Mouse (Mus musculus) myocyte (in vitro differentiated cells): ENCODE results near the gene Casz1. TPM values are rescaled to one million over a fixed set of nuclear protein-coding genes. Genes with fewer than 3 reads are reported as not detected.

Experiments
- H3K27me3 ChIP-seq: one replicate; pipeline ENCODE4 v1.6.1; 2011; ENCODE audit not compliant: control insufficient read depth, insufficient read depth, insufficient read length
- H3K36me3 ChIP-seq: one replicate; pipeline ENCODE4 v1.6.1; 2011; ENCODE audit not compliant: control insufficient read depth, insufficient read depth
- H3K4me2 ChIP-seq: one replicate; pipeline ENCODE4 v1.6.1; 2011; ENCODE audit warnings: low read depth, control low read depth
- H3K4me3 ChIP-seq: one replicate; pipeline ENCODE4 v1.5.1; 2011; ENCODE audit warnings: mild to moderate bottlenecking, control low read depth, moderate library complexity
- H3K79me2 ChIP-seq: one replicate; pipeline ENCODE4 v1.6.1; 2011; ENCODE audit not compliant: control insufficient read depth, insufficient read depth
- H3ac ChIP-seq: one replicate; pipeline ENCODE4 v1.6.1; 2011; ENCODE audit not compliant: control insufficient read depth, insufficient read length
- CEBPB ChIP-seq: IDR thresholded peaks from 2 replicates; pipeline ENCODE4 v1.6.1; 2011; ENCODE audit warnings: mild to moderate bottlenecking, moderate library complexity; ENCODE audit not compliant: poor library complexity, insufficient read depth, severe bottlenecking
- E2F4 ChIP-seq: IDR thresholded peaks from one replicate; pipeline ENCODE4 v1.6.1; 2011; ENCODE audit warnings: mild to moderate bottlenecking, control low read depth, moderate library complexity; ENCODE audit not compliant: insufficient read depth
- MAX ChIP-seq: IDR thresholded peaks from one replicate; pipeline ENCODE4 v1.6.1; 2011; ENCODE audit warnings: low read depth, mild to moderate bottlenecking, control low read depth
- MYOD1 ChIP-seq, 3 experiments: IDR thresholded peaks; one replicate each; pipeline ENCODE4 v1.6.1; 2011; ENCODE audit warnings: control low read depth in 2 of 3, low read depth in 2 of 3, mild to moderate bottlenecking in 2 of 3, moderate library complexity in 1 of 3; ENCODE audit not compliant: insufficient read length in 2 of 3, control insufficient read depth in 1 of 3
- MYOG ChIP-seq, 3 experiments: IDR thresholded peaks; one replicate each; pipeline ENCODE4 v1.6.1; 2011; ENCODE audit warnings: control low read depth in 2 of 3, low read depth in 2 of 3, mild to moderate bottlenecking in 2 of 3; ENCODE audit not compliant: insufficient read length in 2 of 3, control insufficient read depth in 1 of 3, insufficient read depth in 1 of 3
- POLR2A ChIP-seq: IDR thresholded peaks from one replicate; pipeline ENCODE4 v1.6.1; 2011; ENCODE audit warnings: low read depth, mild to moderate bottlenecking, control low read depth, moderate library complexity; ENCODE audit not compliant: insufficient read length
- POLR2AphosphoS2 ChIP-seq: IDR thresholded peaks from one replicate; pipeline ENCODE4 v1.6.1; 2011; ENCODE audit warnings: low read depth, control low read depth; ENCODE audit not compliant: insufficient read length
- REST ChIP-seq: IDR thresholded peaks from one replicate; pipeline ENCODE4 v1.6.1; 2011; ENCODE audit warnings: mild to moderate bottlenecking, control low read depth, moderate library complexity; ENCODE audit not compliant: insufficient read depth, insufficient read length
- SRF ChIP-seq: IDR thresholded peaks from one replicate; pipeline ENCODE4 v1.6.1; 2011; ENCODE audit warnings: low read depth; ENCODE audit not compliant: control insufficient read depth, insufficient read length
- TCF12 ChIP-seq: IDR thresholded peaks from one replicate; pipeline ENCODE4 v1.6.1; 2011; ENCODE audit warnings: mild to moderate bottlenecking, control low read depth; ENCODE audit not compliant: poor library complexity, insufficient read depth, severe bottlenecking
- TCF3 ChIP-seq: IDR thresholded peaks from one replicate; pipeline ENCODE4 v1.6.1; 2011; ENCODE audit warnings: low read depth, control low read depth; ENCODE audit not compliant: insufficient read length
- USF1 ChIP-seq: IDR thresholded peaks from one replicate; pipeline ENCODE4 v1.6.1; 2011; ENCODE audit warnings: low read depth, mild to moderate bottlenecking, control low read depth, moderate library complexity
- polyA plus RNA-seq: library from polyadenylated mRNA; unstranded; fragments of >200 nt; fragmentation: generic; extraction: Trizol; gene quantifications from one replicate; pipeline ENCODE4 v1.2.1, GENCODE M21; 2012; ENCODE audit warnings: missing spikeins

The Casz1 gene
- polyA plus RNA-seq, 1 experiment = 11.1 TPM

DNA sequence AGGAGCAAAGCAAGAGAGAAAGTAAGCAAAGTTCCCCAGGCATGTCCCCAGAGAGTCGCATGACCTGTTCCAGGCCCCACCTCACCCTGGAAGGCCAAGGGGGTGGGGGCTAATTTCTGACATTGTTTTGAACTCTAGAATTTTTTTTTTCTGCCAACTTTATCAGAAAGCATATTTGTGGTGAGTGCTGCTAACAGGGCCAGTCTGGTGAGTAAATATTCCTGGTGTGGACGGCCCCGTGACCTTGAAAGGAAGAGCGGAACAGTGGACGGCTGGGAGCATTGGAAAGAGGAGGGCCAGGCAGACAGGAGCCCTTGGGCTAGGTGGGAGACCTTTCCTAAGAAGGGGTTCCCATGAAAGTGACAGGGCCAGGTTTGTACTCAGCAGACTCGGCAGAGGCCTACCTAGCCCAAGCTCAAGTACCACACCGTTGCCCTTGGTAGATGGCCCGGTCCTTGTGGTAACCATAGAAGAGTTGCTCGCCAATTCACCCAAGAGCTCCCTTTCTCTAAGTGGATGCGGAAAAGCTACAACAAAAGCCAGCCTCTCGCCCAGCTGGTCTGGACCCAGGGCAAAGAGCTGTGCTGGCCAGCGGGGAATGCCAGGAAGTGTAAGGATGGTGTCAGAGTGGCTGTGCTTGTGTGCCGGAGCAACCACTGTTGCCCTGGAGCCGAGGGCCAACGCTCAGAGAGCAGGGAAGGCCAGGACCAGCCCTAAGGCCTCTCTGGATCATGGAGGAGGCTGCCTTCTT, 104.7 kb downstream of the Casz1 start:
- Histone ChIP-seq H3K27me3 (no peaks in the 10 kb centered on the region), H3ac (no peak overlapping the region), H3K4me3 (no peak overlapping the region), H3K79me2 (no peaks in the 10 kb centered on the region), H3K36me3 (no peaks in the 10 kb centered on the region), H3K4me2 (peak overlapping the region; percentile 18)
- TF ChIP-seq MYOG (IDR thresholded peaks at IDR 0.05; ENCODE audit: control insufficient read depth in 1 of 3, insufficient read depth in 1 of 3, insufficient read length in 2 of 3, low read depth in 2 of 3) (peak in 1 of 3 experiments; percentile 39), POLR2AphosphoS2 (no peak)

DNA sequence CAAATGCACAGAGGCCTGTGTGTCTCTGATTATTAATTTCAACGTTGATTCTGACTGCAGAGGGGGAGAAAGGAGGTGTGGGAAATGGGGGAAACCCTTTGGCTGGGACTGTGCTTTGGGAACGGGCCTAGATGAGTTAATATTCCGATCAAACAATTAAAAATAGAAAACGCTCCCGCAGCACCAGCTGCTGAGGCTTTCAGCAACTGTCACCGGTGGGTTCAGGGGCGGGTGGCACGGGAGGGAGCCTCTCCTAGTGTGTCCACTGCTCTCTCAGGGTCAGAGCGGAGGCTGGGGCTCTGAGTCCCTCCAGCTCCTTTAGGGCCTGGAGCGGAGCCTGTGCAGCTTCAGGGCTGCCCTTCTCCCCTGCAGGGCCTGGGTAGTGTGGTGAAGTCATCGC, 105.3 kb downstream of the Casz1 start:
- Histone ChIP-seq H3K79me2 (no peaks in the 10 kb centered on the region), H3K4me2 (peak overlapping the region; percentile 18), H3ac (no peak overlapping the region), H3K36me3 (no peaks in the 10 kb centered on the region), H3K27me3 (no peaks in the 10 kb centered on the region), H3K4me3 (no peak overlapping the region)
- TF ChIP-seq POLR2AphosphoS2 (no peak), SRF (no peak), TCF3 (peak; percentile 49), MYOD1 (IDR thresholded peaks at IDR 0.05; ENCODE audit: control insufficient read depth in 1 of 3, insufficient read length in 2 of 3, low read depth in 2 of 3) (peak; percentile 79 to 95 (median 81)), USF1 (no peak), CEBPB (no peak), MAX (no peak), REST (no peak), TCF12 (peak; percentile 77), MYOG (IDR thresholded peaks at IDR 0.05; ENCODE audit: control insufficient read depth in 1 of 3, insufficient read depth in 1 of 3, insufficient read length in 2 of 3, low read depth in 2 of 3) (peak; percentile 67 to 95 (median 76)), E2F4 (no peak)

DNA sequence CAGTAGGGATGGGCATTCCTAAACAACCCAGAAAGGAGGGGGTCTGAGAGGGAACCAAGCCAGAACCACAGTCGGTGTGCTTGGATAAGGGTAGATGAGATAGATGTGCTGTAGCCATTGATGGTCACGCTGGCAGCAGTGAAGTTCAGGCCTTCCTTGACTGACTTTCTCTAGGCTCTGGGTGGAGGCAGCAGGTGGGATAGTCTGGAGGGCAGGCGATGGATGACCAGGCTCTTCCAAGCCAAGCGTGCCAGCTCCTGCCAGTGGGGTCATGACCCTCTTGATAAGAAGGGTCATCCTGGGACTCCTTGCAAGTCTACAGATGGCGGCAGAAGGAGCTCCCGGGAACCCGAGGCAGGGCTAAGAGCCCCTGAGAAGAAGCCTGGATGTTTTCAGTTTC, 107.9 kb downstream of the Casz1 start:
- TF ChIP-seq USF1 = no peak
- TF ChIP-seq MYOD1 (IDR thresholded peaks at IDR 0.05; ENCODE audit: control insufficient read depth in 1 of 3, insufficient read length in 2 of 3, low read depth in 2 of 3) = peak in 2 of 3 experiments; percentile 16 to 62
- TF ChIP-seq CEBPB = no peak
- TF ChIP-seq REST = no peak
- no peak for TF ChIP-seq POLR2A
- peak in 1 of 3 experiments; percentile 76 for TF ChIP-seq MYOG (IDR thresholded peaks at IDR 0.05; ENCODE audit: control insufficient read depth in 1 of 3, insufficient read depth in 1 of 3, insufficient read length in 2 of 3, low read depth in 2 of 3)
- Histone ChIP-seq H3K36me3 (no peaks in the 10 kb centered on the region), H3K4me3 (no peak overlapping the region), H3K79me2 (no peaks in the 10 kb centered on the region), H3K4me2 (peak overlapping the region; percentile 50), H3K27me3 (no peaks in the 10 kb centered on the region), H3ac (no peak overlapping the region)

DNA sequence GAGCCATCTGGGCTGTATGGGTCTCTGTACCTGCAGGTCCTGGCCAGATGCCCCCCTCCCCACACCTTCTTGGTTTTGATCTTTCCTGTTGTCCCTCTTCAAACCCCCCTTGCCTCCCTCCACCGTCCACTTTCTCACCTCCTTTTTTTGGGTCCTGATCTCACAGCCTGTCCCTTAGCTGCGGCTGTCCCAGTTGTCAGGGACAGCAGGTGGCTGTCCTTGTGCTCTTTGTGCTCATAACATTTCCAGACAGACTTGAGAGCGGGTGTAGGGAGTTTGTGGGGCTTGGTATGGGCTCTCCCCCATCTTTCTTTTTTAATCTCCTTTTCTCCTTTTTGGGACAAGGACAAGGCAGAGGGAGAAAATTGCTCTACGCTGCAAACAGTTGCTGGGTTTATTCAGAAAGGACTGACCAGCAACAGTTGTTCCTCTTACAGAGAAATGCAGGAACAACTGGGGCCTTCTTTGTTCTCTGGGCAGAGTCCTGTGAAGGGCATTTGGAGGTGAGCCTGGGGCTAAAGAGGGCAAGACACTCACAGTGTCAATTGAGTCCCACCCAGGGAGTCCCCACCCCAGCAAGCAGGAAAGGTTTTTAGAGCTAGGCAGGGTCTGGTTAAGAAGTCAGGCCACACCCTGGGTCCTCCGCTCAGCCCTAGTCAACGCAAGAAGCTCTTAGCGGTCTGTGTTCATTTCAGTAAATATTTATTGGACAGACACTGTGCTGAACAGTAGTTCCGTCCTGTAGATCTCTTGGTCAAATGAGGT, 108.8 kb downstream of the Casz1 start:
- Histone ChIP-seq H3K36me3 (no peaks in the 10 kb centered on the region), H3K4me2 (peak overlapping the region; percentile 55), H3ac (no peak overlapping the region), H3K27me3 (no peaks in the 10 kb centered on the region), H3K79me2 (no peaks in the 10 kb centered on the region), H3K4me3 (no peak overlapping the region)
- TF ChIP-seq MAX (no peak), TCF12 (peak; percentile 90), POLR2AphosphoS2 (no peak), MYOD1 (IDR thresholded peaks at IDR 0.05; ENCODE audit: control insufficient read depth in 1 of 3, insufficient read length in 2 of 3, low read depth in 2 of 3) (peak; percentile 80 to 95 (median 83)), MYOG (IDR thresholded peaks at IDR 0.05; ENCODE audit: control insufficient read depth in 1 of 3, insufficient read depth in 1 of 3, insufficient read length in 2 of 3, low read depth in 2 of 3) (peak; percentile 76 to 97 (median 95)), CEBPB (no peak), TCF3 (peak; percentile 86), REST (no peak), E2F4 (no peak)

DNA sequence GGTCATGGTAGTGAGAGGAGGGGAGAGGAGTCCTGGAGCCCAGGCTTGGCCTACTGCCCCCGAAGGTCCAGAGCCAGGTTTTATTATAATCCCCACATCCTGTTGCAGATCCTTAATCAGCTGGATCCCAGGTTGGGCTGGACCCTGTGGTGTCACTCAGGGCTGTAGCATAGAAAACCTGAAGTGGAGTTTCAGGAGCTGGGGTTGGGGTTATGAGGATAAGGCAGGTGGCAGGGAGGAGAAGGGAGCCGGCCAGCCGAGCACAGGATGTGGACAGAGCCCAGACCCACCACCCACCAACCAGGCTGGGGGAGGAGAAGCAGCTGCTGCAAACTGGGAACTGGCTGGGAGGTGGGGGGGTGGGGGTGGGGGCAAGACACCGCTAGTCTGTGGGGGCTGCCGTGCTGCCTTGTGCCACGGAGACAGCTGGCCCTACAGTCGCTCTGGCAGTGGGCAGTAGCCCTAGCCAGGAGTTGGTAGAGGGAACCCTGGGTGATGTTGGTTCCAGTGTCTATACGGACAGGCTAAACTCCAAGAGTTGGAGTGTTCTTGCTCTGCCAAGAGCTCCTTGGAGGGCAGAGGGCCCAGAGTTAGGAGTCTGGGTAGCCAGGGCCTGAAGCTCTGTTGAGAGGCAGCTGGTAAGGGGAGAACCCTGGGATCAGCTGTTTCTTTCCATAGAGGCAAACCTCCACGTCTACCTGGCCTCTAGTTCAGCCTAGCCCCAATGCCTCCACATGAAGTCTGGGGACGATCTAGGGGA, 110.8 kb downstream of the Casz1 start:
- Histone ChIP-seq H3K27me3 (no peaks in the 10 kb centered on the region), H3K4me2 (peak overlapping the region; percentile 55)

More for the DNA sequence above, 110.8 kb downstream of the Casz1 start:
- H3K36me3 ChIP-seq = no peaks in the 10 kb centered on the region
- peak overlapping the region; percentile 1 for H3K4me3 ChIP-seq
- H3K79me2 ChIP-seq = no peaks in the 10 kb centered on the region
- TF ChIP-seq E2F4 = no peak
- TF ChIP-seq MYOD1 (IDR thresholded peaks at IDR 0.05; ENCODE audit: control insufficient read depth in 1 of 3, insufficient read length in 2 of 3, low read depth in 2 of 3) = peak; percentile 16 to 89 (median 56)
- TF ChIP-seq TCF3 = peak; percentile 12
- no peak for TF ChIP-seq REST
- TF ChIP-seq USF1 = no peak
- no peak for TF ChIP-seq MAX
- TF ChIP-seq MYOG (IDR thresholded peaks at IDR 0.05; ENCODE audit: control insufficient read depth in 1 of 3, insufficient read depth in 1 of 3, insufficient read length in 2 of 3, low read depth in 2 of 3) = peak in 2 of 3 experiments; percentile 74 to 88
- no peak for TF ChIP-seq POLR2AphosphoS2
- TF ChIP-seq CEBPB = no peak
- TF ChIP-seq POLR2A = no peak
- TF ChIP-seq TCF12 = peak; percentile 32
- TF ChIP-seq SRF = no peak
- H3ac ChIP-seq = no peak overlapping the region
